Mouse (Mus musculus): ENCODE data around the gene Bend7. TPM values are rescaled to one million over a fixed set of nuclear protein-coding genes. Genes with fewer than 3 reads are reported as not detected.

Gene Bend7
- total and polyA plus RNA-seq, 3 experiments, result not detected

GRCm38 (mm10) chr2:4760741-4761140 lies 43.1 kb downstream of the Bend7 start:
- peaks cover under 1 to 9% of the 10 kb centered on the region in 2 experiments; a peak in 3 of 4 replicates for H3K27me3 ChIP-seq (ENCODE audit: control insufficient read depth in 1 of 2, insufficient read depth in 2 of 2, low read length in 2 of 2)
- H3K36me3 ChIP-seq (ENCODE audit: control insufficient read depth in 1 of 2, insufficient read depth in 2 of 2, low read length in 2 of 2), result no peaks in the 10 kb centered on the region
- H3K9ac ChIP-seq (ENCODE audit: control insufficient read depth, low read depth, low read length, poor library complexity, severe bottlenecking), result no peak overlapping the region
- no peaks in the 10 kb centered on the region for H3K9me3 ChIP-seq (replicated peaks; ENCODE audit: insufficient read depth, low read length)
- no peaks in the 10 kb centered on the region for H3K4me1 ChIP-seq (ENCODE audit: control insufficient read depth in 1 of 2, insufficient read depth in 2 of 2, low read length in 2 of 2)
- no peak for TF ChIP-seq EP300 (IDR thresholded peaks at IDR 0.05; ENCODE audit: low read depth in 1 of 2, low read length in 2 of 2)
- no peak for TF ChIP-seq POLR2A (IDR thresholded peaks at IDR 0.05; ENCODE audit: control insufficient read depth in 1 of 2, insufficient read depth in 1 of 2, low read depth in 1 of 2, low read length in 2 of 2, poor library complexity in 1 of 2)
- no peak for TF ChIP-seq POLR2AphosphoS5 (IDR thresholded peaks at IDR 0.05; ENCODE audit: borderline replicate concordance, low read depth, low read length)
- no peak for TF ChIP-seq SMC3 (IDR thresholded peaks at IDR 0.05; ENCODE audit: low read depth, low read length)
- TF ChIP-seq TCF12 (IDR thresholded peaks at IDR 0.05; ENCODE audit: low read depth, low read length), result no peak
- no peak for TF ChIP-seq TBP (IDR thresholded peaks at IDR 0.05; ENCODE audit: low read depth, low read length)
- no peak for TF ChIP-seq RCOR1 (IDR thresholded peaks at IDR 0.05; ENCODE audit: low read depth, low read length)
- TF ChIP-seq POLR2AphosphoS2 (IDR thresholded peaks at IDR 0.05; ENCODE audit: low read length), result no peak
- TF ChIP-seq USF1 (IDR thresholded peaks at IDR 0.05; ENCODE audit: low read depth, low read length), result no peak
- no peak for TF ChIP-seq ZKSCAN1 (IDR thresholded peaks at IDR 0.05; ENCODE audit: low read depth, low read length)
- no peak for TF ChIP-seq HCFC1 (IDR thresholded peaks at IDR 0.05; ENCODE audit: low read depth, low read length)
- TF ChIP-seq SIN3A (IDR thresholded peaks at IDR 0.05; ENCODE audit: low read length), result no peak
- H3K4me3 ChIP-seq (ENCODE audit: control insufficient read depth in 1 of 2, insufficient read depth in 1 of 2, low read depth in 2 of 2, low read length in 2 of 2), result no peak overlapping the region
- H3K79me2 ChIP-seq (ENCODE audit: control insufficient read depth, insufficient read depth, low read length, poor library complexity), result no peaks in the 10 kb centered on the region
- DNase-seq (ENCODE audit: low read depth, low spot score), result no peak
- H3K27ac ChIP-seq (ENCODE audit: control insufficient read depth, low read depth, low read length), result no peak overlapping the region

GRCm38 (mm10) chr2:4761906-4762305 lies 44.3 kb downstream of the Bend7 start:
- Histone ChIP-seq H3K9ac (ENCODE audit: control insufficient read depth, low read depth, low read length, poor library complexity, severe bottlenecking) (no peak overlapping the region), H3K79me2 (ENCODE audit: control insufficient read depth, insufficient read depth, low read length, poor library complexity) (no peaks in the 10 kb centered on the region), H3K9me3 (replicated peaks; ENCODE audit: insufficient read depth, low read length) (no peaks in the 10 kb centered on the region), H3K27me3 (ENCODE audit: control insufficient read depth in 1 of 2, insufficient read depth in 2 of 2, low read length in 2 of 2) (peaks cover 2 to 9% of the 10 kb centered on the region in 2 experiments; a peak in 3 of 4 replicates), H3K27ac (ENCODE audit: control insufficient read depth, low read depth, low read length) (no peak overlapping the region), H3K36me3 (ENCODE audit: control insufficient read depth in 1 of 2, insufficient read depth in 2 of 2, low read length in 2 of 2) (no peaks in the 10 kb centered on the region), H3K4me1 (ENCODE audit: control insufficient read depth in 1 of 2, insufficient read depth in 2 of 2, low read length in 2 of 2) (no peaks in the 10 kb centered on the region), H3K4me3 (ENCODE audit: control insufficient read depth in 1 of 2, insufficient read depth in 1 of 2, low read depth in 2 of 2, low read length in 2 of 2) (no peak overlapping the region)
- TF ChIP-seq ZC3H11A (IDR thresholded peaks at IDR 0.05; ENCODE audit: low read depth, low read length) (no peak), GATA1 (IDR thresholded peaks at IDR 0.05; ENCODE audit: low read depth, low read length) (no peak), BHLHE40 (IDR thresholded peaks at IDR 0.05; ENCODE audit: borderline replicate concordance, low read depth, low read length) (no peak), SMC3 (IDR thresholded peaks at IDR 0.05; ENCODE audit: low read depth, low read length) (no peak), CHD1 (IDR thresholded peaks at IDR 0.05; ENCODE audit: low read depth, low read length) (no peak), E2F4 (IDR thresholded peaks at IDR 0.05; ENCODE audit: borderline replicate concordance, low read depth, low read length) (no peak), ZMIZ1 (IDR thresholded peaks at IDR 0.05; ENCODE audit: low read depth, low read length) (no peak), MAZ (IDR thresholded peaks at IDR 0.05; ENCODE audit: low read depth, low read length) (no peak), ELF1 (IDR thresholded peaks at IDR 0.05; ENCODE audit: low read depth, low read length) (no peak), POLR2A (IDR thresholded peaks at IDR 0.05; ENCODE audit: control insufficient read depth in 1 of 2, insufficient read depth in 1 of 2, low read depth in 1 of 2, low read length in 2 of 2, poor library complexity in 1 of 2) (no peak), MAFK (IDR thresholded peaks at IDR 0.05; ENCODE audit: borderline replicate concordance, low read depth, low read length) (no peak), NELFE (IDR thresholded peaks at IDR 0.05; ENCODE audit: low read depth, low read length) (no peak), CHD2 (IDR thresholded peaks at IDR 0.05; ENCODE audit: low read length) (no peak), POLR2AphosphoS5 (IDR thresholded peaks at IDR 0.05; ENCODE audit: borderline replicate concordance, low read depth, low read length) (no peak), USF2 (IDR thresholded peaks at IDR 0.05; ENCODE audit: borderline replicate concordance in 1 of 2, insufficient read depth in 1 of 2, low read depth in 1 of 2, low read length in 2 of 2) (no peak), ZNF384 (IDR thresholded peaks at IDR 0.05; ENCODE audit: low read depth, low read length) (no peak), ETS1 (IDR thresholded peaks at IDR 0.05; ENCODE audit: low read depth, low read length) (no peak), MYC (IDR thresholded peaks at IDR 0.05; ENCODE audit: low read depth, low read length) (no peak)
- no peak for DNase-seq (ENCODE audit: low read depth, low spot score)

All from MEL (cell line).